Mouse (Mus musculus) cerebellum, postnatal 4 days (tissue): ENCODE measurements around the gene Zkscan14.
A peak's percentile ranks its signal among the peaks of the same experiment; 100 is the strongest.

Source experiments
- DNase-seq, 2 experiments: peaks; one replicate each; pipeline ENCODE4 v3.0.0; 2022; ENCODE audit warnings: low spot score in 2 of 2, mixed read lengths in 1 of 2

Zkscan14 gene

GRCm38 (mm10) chr5:145202446-145202845, 778 bp upstream of the Zkscan14 start:
- no peak for DNase-seq

- no peak for DNase-seq
Measured at GRCm38 (mm10) chr5:145200387-145200786, 1.3 kb downstream of the Zkscan14 start.

- DNase-seq, result no peak
Measured at GRCm38 (mm10) chr5:145191962-145192361, 9.7 kb downstream of the Zkscan14 start, which contains the start of gene Atp5j2. TSS of gene Atp5j2 (minus strand) at chr5:145192062.

GRCm38 (mm10) chr5:145190875-145191798, 10.5 kb downstream of the Zkscan14 start:
- DNase-seq, result peak; percentile 65 to 87

- DNase-seq, result no peak
Measured at GRCm38 (mm10) chr5:145190373-145190772, 11.3 kb downstream of the Zkscan14 start.

- no peak for DNase-seq
Measured at GRCm38 (mm10) chr5:145189416-145189815, 12.3 kb downstream of the Zkscan14 start.

GRCm38 (mm10) chr5:145185244-145185643, 16.4 kb downstream of the Zkscan14 start:
- no peak for DNase-seq

GRCm38 (mm10) chr5:145178461-145178980, 23.1 kb downstream of the Zkscan14 start:
- DNase-seq, result no peak

GRCm38 (mm10) chr5:145167306-145167661, 34.4 kb downstream of the Zkscan14 start:
- no peak for DNase-seq

GRCm38 (mm10) chr5:145166536-145167305, 34.9 kb downstream of the Zkscan14 start, which contains the start of the genes Ptcd1 and Cpsf4:
TSS of gene Ptcd1 (minus strand) at chr5:145167108.
TSS of gene Cpsf4 (plus strand) at chr5:145167213.
- DNase-seq, result peak; percentile 92 to 96

GRCm38 (mm10) chr5:145165184-145165583, 36.5 kb downstream of the Zkscan14 start:
- no peak for DNase-seq

- no peak for DNase-seq
Measured at GRCm38 (mm10) chr5:145164710-145165109, 37.0 kb downstream of the Zkscan14 start.

- DNase-seq, result no peak
Measured at GRCm38 (mm10) chr5:145161361-145161760, 40.3 kb downstream of the Zkscan14 start.

- no peak for DNase-seq
Measured at GRCm38 (mm10) chr5:145152690-145153089, 49.0 kb downstream of the Zkscan14 start.

- DNase-seq, result no peak
Measured at GRCm38 (mm10) chr5:145149294-145149693, 52.4 kb downstream of the Zkscan14 start.

- DNase-seq, result no peak
Measured at GRCm38 (mm10) chr5:145147748-145148147, 53.9 kb downstream of the Zkscan14 start.
